Mouse (Mus musculus) regulatory T cell (primary cell): ENCODE results near the gene Hcar1.

Experiments
- in situ Hi-C: fragments of 300-600 bp; cut with MboI, MseI; formaldehyde crosslinking; loops from one replicate; pipeline ENCODE4 v1.15.1; 2025; ENCODE audit warnings: high pct_unique_total_duplicates

Hcar1 gene

GRCm38 (mm10) chr5:123865365-123865764 lies 14.5 kb downstream of the Hcar1 start, which contains the start of gene Hcar2:
TSS of gene Hcar2 (minus strand) at chr5:123865499.
- in situ Hi-C loops: loop anchor here (10.0 kb wide), 1 partner anchor 869 kb away; no protein-coding TSS in a partner anchor

- in situ Hi-C loops: loop anchor here (10.0 kb wide), 1 partner anchor 871 kb away; no protein-coding TSS in a partner anchor
Measured at GRCm38 (mm10) chr5:123863934-123864333, 15.9 kb downstream of the Hcar1 start.

GRCm38 (mm10) chr5:123862374-123863350 lies 17.2 kb downstream of the Hcar1 start:
- in situ Hi-C loops: loop anchor here (10.0 kb wide), 1 partner anchor 872 kb away; no protein-coding TSS in a partner anchor

- in situ Hi-C loops: no loop called here
Measured at GRCm38 (mm10) chr5:123858798-123859197, 21.0 kb downstream of the Hcar1 start.

- in situ Hi-C loops: no loop called here
Measured at GRCm38 (mm10) chr5:123854511-123854910, 25.3 kb downstream of the Hcar1 start.

- in situ Hi-C loops: no loop called here
Measured at GRCm38 (mm10) chr5:123853877-123854504, 25.8 kb downstream of the Hcar1 start.

GRCm38 (mm10) chr5:123851398-123851797 lies 28.4 kb downstream of the Hcar1 start:
- in situ Hi-C loops: no loop called here

GRCm38 (mm10) chr5:123844316-123844715 lies 35.5 kb downstream of the Hcar1 start:
- in situ Hi-C loops: no loop called here

- in situ Hi-C loops: no loop called here
Measured at GRCm38 (mm10) chr5:123843816-123844215, 36.0 kb downstream of the Hcar1 start.

GRCm38 (mm10) chr5:123842935-123843282 lies 36.9 kb downstream of the Hcar1 start:
- in situ Hi-C loops: no loop called here

GRCm38 (mm10) chr5:123842221-123842934 lies 37.4 kb downstream of the Hcar1 start:
- in situ Hi-C loops: no loop called here

GRCm38 (mm10) chr5:123837371-123837770 lies 42.4 kb downstream of the Hcar1 start:
- in situ Hi-C loops: loop anchor here (5.0 kb wide), 1 partner anchor 65 kb away; no protein-coding TSS in a partner anchor

GRCm38 (mm10) chr5:123834836-123835235 lies 45.0 kb downstream of the Hcar1 start:
- in situ Hi-C loops: loop anchor here (5.0 kb wide), 1 partner anchor 67 kb away; no protein-coding TSS in a partner anchor

GRCm38 (mm10) chr5:123832309-123832708 lies 47.5 kb downstream of the Hcar1 start:
- in situ Hi-C loops: no loop called here

- in situ Hi-C loops: no loop called here
Measured at GRCm38 (mm10) chr5:123827659-123828091, 52.1 kb downstream of the Hcar1 start.
